Mouse (Mus musculus) thymus, adult 2 months (tissue): Measurements from ENCODE around the gene Ccdc170.

ENCODE experiments used
- CTCF ChIP-seq: fragments of 200-500 bp; IDR thresholded peaks from 2 replicates; pipeline ENCODE4 v1.5.1; 2012; ENCODE audit warnings: mild to moderate bottlenecking, control low read depth, low read length, moderate library complexity, borderline replicate concordance; ENCODE audit not compliant: control insufficient read depth, poor library complexity, insufficient read depth; ENCODE audit errors: extremely low read depth
- POLR2A ChIP-seq: fragments of 200-500 bp; IDR thresholded peaks from 2 replicates; pipeline ENCODE4 v1.6.1; 2012; ENCODE audit warnings: mild to moderate bottlenecking, low read length, control low read depth, moderate library complexity; ENCODE audit not compliant: control insufficient read depth, poor library complexity, insufficient read depth; ENCODE audit errors: extremely low read depth

GRCm38 (mm10) chr10:4597211-4597610 lies 114.9 kb downstream of the Ccdc170 start:
- no peak for TF ChIP-seq CTCF
- no peak for TF ChIP-seq POLR2A
